21 mouse cellular contexts compared by ENCODE assay signal in the genomic region with DNA sequence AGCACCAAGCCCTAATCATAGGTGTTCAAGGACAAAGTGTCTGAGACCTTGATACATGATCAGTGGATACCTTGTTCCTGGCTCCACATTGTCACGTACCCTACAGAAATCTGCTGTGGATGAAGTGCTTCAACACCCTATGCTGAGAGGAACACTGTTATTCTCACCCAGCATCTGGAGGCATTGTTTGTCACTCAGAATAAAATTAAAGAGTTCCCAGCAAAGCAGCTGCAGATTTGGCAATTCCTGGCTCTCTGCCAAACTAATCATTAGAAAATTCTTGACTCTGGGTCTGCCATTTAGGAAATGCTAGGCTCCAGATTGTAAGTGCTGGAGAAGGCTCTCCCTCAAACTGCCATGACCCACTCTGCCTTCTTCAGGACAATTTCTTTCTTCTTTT. TPM values are rescaled to one million over a fixed set of nuclear protein-coding genes. Genes with fewer than 3 reads are reported as not detected.
DNase-seq lines count a peak whose midpoint lies in the region; ATAC-seq lines count a peak whose summit lies in the region.
"Had no signal": no experiment of that assay in that cellular context is flagged by ENCODE, and none has a peak within 500 bp of the region (broad histone marks: within the 10 kb centered on the region; RNA-seq: fewer than 3 reads in every experiment).

No protein-coding gene starts in this region.

- no peak overlapping the region for H3K27ac ChIP-seq in forebrain, embryonic 13.5 days
- no peak overlapping the region for H3K27ac ChIP-seq in forebrain, embryonic 10.5 days
- no peak overlapping the region for H3K27ac ChIP-seq in lung, embryonic 15.5 days
- peak overlapping the region; percentile 8; the same call in 1 of the 2 replicates for H3K27ac ChIP-seq in forebrain, embryonic 16.5 days (ENCODE audit: low read length)
- H3K27ac ChIP-seq: heart, embryonic 10.5 days; midbrain, embryonic 13.5 days; neural tube, embryonic 13.5 days; stomach, postnatal 0 days had no signal

- H3K36me3 ChIP-seq in forebrain, embryonic 13.5 days (ENCODE audit: poor library complexity, severe bottlenecking): no peaks in the 10 kb centered on the region
- no peaks in the 10 kb centered on the region for H3K36me3 ChIP-seq in forebrain, embryonic 10.5 days (replicated peaks)
- no peaks in the 10 kb centered on the region for H3K36me3 ChIP-seq in lung, embryonic 15.5 days
- no peaks in the 10 kb centered on the region for H3K36me3 ChIP-seq in forebrain, embryonic 16.5 days (ENCODE audit: control insufficient read depth, insufficient read depth)
- H3K36me3 ChIP-seq: heart, embryonic 10.5 days; midbrain, embryonic 13.5 days; neural tube, embryonic 13.5 days had no signal

- H3K9me3 ChIP-seq in forebrain, embryonic 13.5 days (replicated peaks): no peaks in the 10 kb centered on the region
- H3K9me3 ChIP-seq in forebrain, embryonic 10.5 days: no peaks in the 10 kb centered on the region
- no peaks in the 10 kb centered on the region for H3K9me3 ChIP-seq in lung, embryonic 15.5 days
- H3K9me3 ChIP-seq in forebrain, embryonic 16.5 days (ENCODE audit: control insufficient read depth, low read length): no peaks in the 10 kb centered on the region
- H3K9me3 ChIP-seq: heart, embryonic 10.5 days; midbrain, embryonic 13.5 days; neural tube, embryonic 13.5 days had no signal

- DNase-seq in forebrain, embryonic 10.5 days (ENCODE audit: extremely low spot score, low spot score): no peak
- DNase-seq in lung, postnatal 4 days: no peak
- DNase-seq in lung, postnatal 25 days (ENCODE audit: low spot score): peak; percentile 10
- DNase-seq in kidney, postnatal 25 days: no peak
- DNase-seq in layer of hippocampus, adult 9-10 months (ENCODE audit: low spot score): no peak
- DNase-seq: adrenal gland, postnatal 14 days; cerebellum, adult 9-10 months; gastrocnemius, postnatal 10 days; kidney, adult 2 months; kidney, postnatal 10 days; right cerebral cortex, adult 18-20 months had no signal

- H3K4me3 ChIP-seq in forebrain, embryonic 13.5 days: no peak overlapping the region
- H3K4me3 ChIP-seq in forebrain, embryonic 10.5 days: no peak overlapping the region
- no peak overlapping the region for H3K4me3 ChIP-seq in lung, embryonic 15.5 days
- no peak overlapping the region for H3K4me3 ChIP-seq in forebrain, embryonic 16.5 days (replicated peaks; ENCODE audit: low read length)
- H3K4me3 ChIP-seq: heart, embryonic 10.5 days; midbrain, embryonic 13.5 days; myocyte; neural tube, embryonic 13.5 days had no signal

- 63% methylated on average over 1 of the region's 1 CpGs for WGBS in forebrain, embryonic 13.5 days
- WGBS in forebrain, embryonic 10.5 days: 85% methylated on average over 1 of the region's 1 CpGs
- 47% methylated on average over 1 of the region's 1 CpGs for WGBS in lung, embryonic 15.5 days
- 30% methylated on average over 1 of the region's 1 CpGs for WGBS in forebrain, embryonic 16.5 days

- no peak overlapping the region for H3K4me2 ChIP-seq in forebrain, embryonic 13.5 days
- H3K4me2 ChIP-seq in lung, embryonic 15.5 days: no peak overlapping the region
- H3K4me2 ChIP-seq in forebrain, embryonic 16.5 days (ENCODE audit: low read length): no peak overlapping the region
- H3K4me2 ChIP-seq: midbrain, embryonic 13.5 days; neural tube, embryonic 13.5 days had no signal

- H3K4me1 ChIP-seq in forebrain, embryonic 13.5 days: peaks cover 3% of the 10 kb centered on the region; the same call in 1 of the 2 replicates
- H3K4me1 ChIP-seq in forebrain, embryonic 10.5 days: no peaks in the 10 kb centered on the region
- no peaks in the 10 kb centered on the region for H3K4me1 ChIP-seq in lung, embryonic 15.5 days
- no peaks in the 10 kb centered on the region for H3K4me1 ChIP-seq in forebrain, embryonic 16.5 days (replicated peaks; ENCODE audit: control insufficient read depth, insufficient read depth, low read length)
- H3K4me1 ChIP-seq: heart, embryonic 10.5 days; midbrain, embryonic 13.5 days; neural tube, embryonic 13.5 days had no signal

- H3K9ac ChIP-seq in forebrain, embryonic 13.5 days: no peak overlapping the region
- no peak overlapping the region for H3K9ac ChIP-seq in lung, embryonic 15.5 days
- H3K9ac ChIP-seq in forebrain, embryonic 16.5 days (replicated peaks; ENCODE audit: low read depth, low read length): no peak overlapping the region
- H3K9ac ChIP-seq: midbrain, embryonic 13.5 days; neural tube, embryonic 13.5 days had no signal

- H3K27me3 ChIP-seq in forebrain, embryonic 13.5 days: no peaks in the 10 kb centered on the region
- no peaks in the 10 kb centered on the region for H3K27me3 ChIP-seq in forebrain, embryonic 10.5 days (ENCODE audit: poor library complexity, severe bottlenecking)
- no peaks in the 10 kb centered on the region for H3K27me3 ChIP-seq in lung, embryonic 15.5 days
- no peaks in the 10 kb centered on the region for H3K27me3 ChIP-seq in forebrain, embryonic 16.5 days (replicated peaks; ENCODE audit: control insufficient read depth, insufficient read depth, low read length)
- H3K27me3 ChIP-seq: midbrain, embryonic 13.5 days; neural tube, embryonic 13.5 days had no signal

- ATAC-seq in forebrain, embryonic 13.5 days: peak; percentile 75
- ATAC-seq in lung, embryonic 15.5 days (ENCODE audit: borderline replicate concordance, extremely low read depth, low FRiP score, low TSS enrichment): 0 out of 2 replicates have a peak, but pooled peaks have one; percentile 14
- peak; percentile 72 for ATAC-seq in forebrain, embryonic 16.5 days
- ATAC-seq: inflammation-experienced regulatory T-cells, adult 6 months; midbrain, embryonic 13.5 days had no signal

RNA-seq across cellular contexts. Expression of gene Ptger2, which starts 27.2 kb away (rescaled TPM):
- polyA plus RNA-seq in forebrain, embryonic 13.5 days (2015; fragmentation: Nextera tagmentation; extraction: Ambion mirVana): 0.05 and 0.25 TPM in 2 replicates
- polyA plus RNA-seq in forebrain, embryonic 10.5 days (2016; fragmentation: Nextera tagmentation; extraction: Ambion mirVana): not detected in 2 replicates
- polyA plus RNA-seq in lung, embryonic 15.5 days (2015; fragmentation: Nextera tagmentation; extraction: Ambion mirVana): 4.1 and 4.5 TPM in 2 replicates
- polyA plus RNA-seq in forebrain, embryonic 16.5 days (2015; fragmentation: Nextera tagmentation; extraction: Ambion mirVana): 0.40 and 0.47 TPM in 2 replicates
- polyA plus RNA-seq: heart, embryonic 10.5 days; limb, embryonic 11.5 days had no signal

Comparison
In these comparisons a context has a peak if more than half of its experiments do, and no peak if none do; other contexts are left out.
1. ATAC-seq: peak in every context shown above with its lines; median percentile 75 in forebrain, embryonic 13.5 days; 72 in forebrain, embryonic 16.5 days; 14 in lung, embryonic 15.5 days.